Mouse (Mus musculus) intestine, postnatal 0 days (tissue): ENCODE results near the gene Rel. TPM values are rescaled to one million over a fixed set of nuclear protein-coding genes. Genes with fewer than 3 reads are reported as not detected.
"Not testable (repeated sequence)": the region's sequence is repeated elsewhere in the genome, so short reads cannot be mapped to it uniquely, and the experiment has no call there.

ENCODE experiments used
- ATAC-seq: fragments of 200-750 bp; cut with Nextera tagmentation; 2 replicates; pipeline ENCODE4 v1.8.0; 2017; ENCODE audit warnings: mild to moderate bottlenecking, moderate TSS enrichment, moderate library complexity
- H3K27ac ChIP-seq: fragments of 300-500 bp; sonication (generic); 2 replicates; pipeline ENCODE4 v1.5.1; 2014; ENCODE audit warnings: mild to moderate bottlenecking, low read depth, low read length, moderate library complexity
- H3K27me3 ChIP-seq: fragments of 300-500 bp; sonication (generic); replicated peaks from 2 replicates; pipeline ENCODE4 v1.6.1; 2014; ENCODE audit warnings: low read length, mixed read lengths; ENCODE audit not compliant: control insufficient read depth, insufficient read depth
- H3K36me3 ChIP-seq: fragments of 300-500 bp; sonication (generic); 2 replicates; pipeline ENCODE4 v1.6.1; 2014; ENCODE audit warnings: mild to moderate bottlenecking, moderate library complexity; ENCODE audit not compliant: control insufficient read depth, insufficient read depth
- H3K4me1 ChIP-seq: fragments of 300-500 bp; sonication (generic); replicated peaks from 2 replicates; pipeline ENCODE4 v1.6.1; 2014; ENCODE audit warnings: antibody characterized with exemption, low read length, mixed read lengths; ENCODE audit not compliant: control insufficient read depth, insufficient read depth
- H3K4me2 ChIP-seq: fragments of 300-500 bp; sonication (generic); replicated peaks from 2 replicates; pipeline ENCODE4 v1.6.1; 2014; ENCODE audit warnings: low read depth, mild to moderate bottlenecking, moderate library complexity
- H3K4me3 ChIP-seq: fragments of 300-500 bp; sonication (generic); 2 replicates; pipeline ENCODE4 v1.5.1; 2014; ENCODE audit warnings: low read depth, low read length
- H3K9ac ChIP-seq: fragments of 300-500 bp; sonication (generic); 2 replicates; pipeline ENCODE4 v1.6.1; 2014; ENCODE audit warnings: mild to moderate bottlenecking, low read depth, low read length
- H3K9me3 ChIP-seq: fragments of 300-500 bp; sonication (generic); 2 replicates; pipeline ENCODE4 v1.6.1; 2016; ENCODE audit warnings: mixed run types; ENCODE audit not compliant: control insufficient read depth
- CTCF ChIP-seq: sonication (generic); IDR thresholded peaks from 2 replicates; pipeline ENCODE4 v1.5.1; 2016; ENCODE audit warnings: low read depth, mild to moderate bottlenecking, control low read depth, antibody characterized with exemption, moderate library complexity
- WGBS: fragments of 180-500 bp; shearing (Covaris S2); extraction: QIAGEN DNeasy Blood & Tissue Kit; methylation state at CpG from one replicate; pipeline ENCODE4 v1.1.7; 2014; 5-methylcytosine and 5-hydroxymethylcytosine counted together
- polyA plus RNA-seq: library from polyadenylated mRNA; unstranded; fragments of >200 nt; fragmentation: Nextera tagmentation; extraction: Ambion mirVana; gene quantifications from 2 replicates; pipeline ENCODE4 v1.2.1, GENCODE M21; 2015

Rel gene
- polyA plus RNA-seq, 1 experiment from 2014 or later = 0.52 TPM

DNA sequence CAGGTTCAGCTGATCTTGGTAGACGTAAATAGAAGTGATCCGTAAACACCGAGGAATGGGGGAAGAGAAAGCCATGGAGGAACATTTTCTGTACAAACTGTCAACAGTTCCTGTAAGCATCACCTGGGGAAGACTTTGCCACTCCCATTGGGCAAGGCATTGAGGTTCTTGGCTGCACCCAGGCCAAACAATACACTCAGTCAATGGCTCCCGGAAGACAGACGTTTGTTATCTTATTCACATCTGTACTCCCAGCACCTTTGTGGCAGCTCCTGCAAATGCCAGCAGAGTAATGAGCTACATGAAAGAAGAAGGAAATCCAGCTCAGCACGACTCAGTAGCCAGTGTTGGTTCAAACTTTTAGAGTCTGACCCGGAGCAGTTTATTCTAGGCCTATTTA, 31.1 kb upstream of the Rel start:
- H3K4me2 ChIP-seq = no peak overlapping the region
- H3K27me3 ChIP-seq = no peaks in the 10 kb centered on the region
- H3K9me3 ChIP-seq = no peaks in the 10 kb centered on the region
- no peaks in the 10 kb centered on the region for H3K36me3 ChIP-seq
- H3K4me3 ChIP-seq = no peak overlapping the region
- H3K27ac ChIP-seq = no peak overlapping the region
- TF ChIP-seq CTCF = no peak
- H3K4me1 ChIP-seq = no peaks in the 10 kb centered on the region
- H3K9ac ChIP-seq = no peak overlapping the region
- WGBS = 49% methylated on average over 7 of the region's 7 CpGs
- peak; percentile 78 for ATAC-seq

DNA sequence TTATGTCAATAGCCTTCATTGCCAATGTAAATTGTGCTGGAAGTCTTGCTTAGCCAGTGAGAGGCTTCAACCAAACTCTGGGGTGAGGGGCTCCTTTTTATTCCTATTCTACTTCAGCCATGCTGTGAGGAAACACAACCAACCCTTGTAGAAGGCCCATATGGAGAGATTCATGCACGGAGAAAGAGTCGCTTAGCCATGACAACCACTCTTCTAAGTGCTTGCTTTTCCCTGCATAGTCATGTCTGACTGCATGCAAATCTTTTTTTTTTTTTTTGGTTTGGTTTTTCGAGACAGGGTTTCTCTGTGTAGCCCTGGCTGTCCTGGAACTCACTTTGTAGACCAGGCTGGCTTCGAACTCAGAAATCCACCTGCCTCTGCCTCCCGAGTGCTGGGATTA, 12.9 kb upstream of the Rel start:
- H3K9me3 ChIP-seq, H3K4me2 ChIP-seq, H3K27me3 ChIP-seq, H3K36me3 ChIP-seq, H3K4me3 ChIP-seq, H3K27ac ChIP-seq, ATAC-seq, H3K9ac ChIP-seq, H3K4me1 ChIP-seq: not testable (repeated sequence)
- 87% methylated on average over 5 of the region's 5 CpGs for WGBS

DNA sequence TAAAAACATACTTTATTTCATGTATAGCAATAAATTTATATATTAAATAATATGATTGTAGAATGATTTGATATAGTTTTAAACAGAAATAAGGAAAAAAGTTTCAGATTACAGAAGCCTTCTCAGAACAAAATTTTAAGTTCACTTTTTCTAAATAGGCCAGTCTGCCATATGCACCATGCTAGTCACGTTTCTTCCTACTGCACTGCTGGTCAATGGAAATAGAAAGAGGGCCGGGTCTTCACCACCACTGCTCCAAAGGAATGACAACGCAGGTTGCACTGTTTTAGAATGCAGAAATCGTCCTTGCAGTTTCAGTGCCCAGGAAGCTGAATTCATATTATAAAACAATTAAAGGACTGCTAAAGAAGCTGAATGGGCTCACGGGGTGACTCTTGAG, 12.3 kb upstream of the Rel start:
- Histone ChIP-seq H3K36me3 (no peaks in the 10 kb centered on the region), H3K4me1 (no peaks in the 10 kb centered on the region), H3K9ac (no peak overlapping the region), H3K27ac (no peak overlapping the region), H3K4me3 (no peak overlapping the region), H3K27me3 (no peaks in the 10 kb centered on the region), H3K4me2 (no peak overlapping the region), H3K9me3 (no peaks in the 10 kb centered on the region)
- no peak for ATAC-seq
- TF ChIP-seq CTCF = no peak
- 81% methylated on average over 5 of the region's 5 CpGs for WGBS

DNA sequence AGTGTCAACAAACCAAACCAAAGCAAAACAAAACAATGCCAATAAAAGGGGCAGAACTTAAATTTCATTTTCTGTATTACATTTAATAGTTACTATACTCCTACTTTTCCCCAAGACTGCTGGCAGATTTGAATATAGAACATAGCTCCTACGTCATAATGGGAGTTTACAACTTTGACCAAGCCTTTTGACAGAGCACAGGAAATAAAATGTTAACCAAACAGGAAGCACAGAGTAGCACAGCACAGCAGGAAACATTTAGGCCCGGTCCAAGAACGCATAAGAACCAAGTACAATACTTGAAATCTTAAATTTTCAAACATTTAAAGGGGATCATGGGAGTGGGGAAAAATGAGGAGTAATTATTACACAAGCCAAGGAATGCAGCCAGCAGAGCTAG, 11.3 kb upstream of the Rel start:
- Histone ChIP-seq H3K27me3 (no peaks in the 10 kb centered on the region), H3K4me1 (no peaks in the 10 kb centered on the region), H3K9ac (no peak overlapping the region), H3K36me3 (no peaks in the 10 kb centered on the region), H3K4me2 (no peak overlapping the region), H3K4me3 (no peak overlapping the region), H3K27ac (no peak overlapping the region), H3K9me3 (no peaks in the 10 kb centered on the region)
- TF ChIP-seq CTCF = no peak
- no peak for ATAC-seq
- 64% methylated on average over 3 of the region's 3 CpGs for WGBS

DNA sequence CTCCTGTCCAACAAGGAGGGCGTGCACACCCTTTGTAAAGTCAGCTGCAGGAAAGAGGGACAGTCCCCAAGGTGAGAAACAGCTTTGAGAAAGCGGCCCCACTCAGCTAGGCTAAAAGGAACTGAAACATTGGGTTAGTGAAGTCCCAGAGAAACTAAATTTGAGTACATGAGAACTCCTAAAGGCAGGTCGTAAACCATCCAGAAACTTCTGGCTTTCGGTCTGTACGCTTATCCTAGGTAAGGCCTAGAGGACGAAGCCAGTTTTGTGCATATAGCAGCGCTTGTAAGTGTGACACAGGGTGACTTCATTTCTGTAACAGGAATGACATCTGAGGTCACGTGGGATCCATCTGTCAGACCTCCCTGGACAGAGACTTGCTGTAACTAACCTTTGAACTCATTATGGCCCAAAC, 8.0 kb upstream of the Rel start:
- Histone ChIP-seq H3K9me3 (no peaks in the 10 kb centered on the region), H3K9ac (no peak overlapping the region), H3K27me3 (no peaks in the 10 kb centered on the region), H3K4me3 (no peak overlapping the region), H3K4me2 (no peak overlapping the region), H3K36me3 (no peaks in the 10 kb centered on the region), H3K4me1 (no peaks in the 10 kb centered on the region), H3K27ac (no peak overlapping the region)
- WGBS = 83% methylated on average over 8 of the region's 8 CpGs
- no peak for TF ChIP-seq CTCF
- no peak for ATAC-seq

DNA sequence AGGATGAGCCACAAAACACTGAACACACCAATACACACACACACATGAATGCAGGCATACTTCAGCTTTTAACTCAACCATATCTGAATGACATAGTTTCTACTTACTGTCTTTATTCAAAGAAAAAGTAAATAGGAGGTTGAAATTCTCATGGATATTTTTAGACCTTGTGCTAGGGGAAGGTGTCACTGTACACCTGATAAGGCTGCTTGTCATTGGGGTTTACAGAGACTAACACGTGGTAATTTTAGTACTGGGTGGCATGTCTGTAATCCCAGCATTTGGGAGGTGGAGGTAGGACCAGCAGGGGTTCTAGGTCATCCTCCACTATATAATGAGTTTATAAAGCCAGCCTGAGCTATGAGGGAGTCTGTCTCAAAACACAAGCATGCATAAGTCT, 1.7 kb upstream of the Rel start:
- Histone ChIP-seq H3K9me3 (no peaks in the 10 kb centered on the region), H3K4me1 (no peaks in the 10 kb centered on the region), H3K4me2 (no peak overlapping the region), H3K36me3 (no peaks in the 10 kb centered on the region), H3K4me3 (no peak overlapping the region), H3K9ac (no peak overlapping the region), H3K27me3 (no peaks in the 10 kb centered on the region), H3K27ac (no peak overlapping the region)
- no peak for TF ChIP-seq CTCF
- WGBS = 26% methylated on average over 1 of the region's 1 CpGs
- ATAC-seq = no peak

DNA sequence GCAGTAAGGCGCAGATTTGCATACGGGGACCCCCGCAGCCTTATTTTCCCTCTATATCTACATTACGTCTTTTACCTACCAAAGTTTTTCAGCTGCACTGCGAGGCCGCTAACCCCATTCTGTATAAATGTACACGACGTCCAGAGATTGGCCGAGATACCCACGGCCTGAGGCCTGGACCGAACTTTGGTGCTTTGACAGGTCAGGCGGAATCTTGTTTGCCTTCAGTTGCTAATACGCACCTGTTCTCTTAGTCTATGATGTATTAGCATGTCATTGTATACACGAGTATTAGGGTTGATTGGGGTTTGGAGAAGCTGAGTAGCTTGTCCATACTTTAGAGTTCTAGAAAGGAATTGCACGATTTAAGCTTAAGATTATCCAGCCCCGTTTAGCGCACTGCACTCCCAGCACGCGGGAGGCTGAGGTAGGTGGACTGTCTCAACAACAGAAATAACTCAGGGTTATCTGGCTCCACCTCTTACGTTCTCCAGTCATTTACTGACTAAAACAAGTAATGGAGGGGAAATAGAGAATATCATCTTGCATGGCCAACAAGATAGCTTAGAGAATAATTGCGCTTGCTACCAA, 832 bp upstream of the Rel start:
- peak overlapping the region; percentile 78 for H3K9ac ChIP-seq
- no peaks in the 10 kb centered on the region for H3K4me1 ChIP-seq
- ATAC-seq = peak; percentile 31
- no peaks in the 10 kb centered on the region for H3K36me3 ChIP-seq
- H3K9me3 ChIP-seq = no peaks in the 10 kb centered on the region
- no peak for TF ChIP-seq CTCF
- peak overlapping the region; percentile 80 for H3K4me3 ChIP-seq
- peak overlapping the region; percentile 85 for H3K4me2 ChIP-seq
- H3K27ac ChIP-seq = peak overlapping the region; percentile 93
- no peaks in the 10 kb centered on the region for H3K27me3 ChIP-seq
- 7% methylated on average over 21 of the region's 21 CpGs for WGBS
